Mouse (Mus musculus) erythroid progenitor cell, adult 5-6 weeks (primary cell): ENCODE measurements around the gene Lypd6. TPM values are rescaled to one million over a fixed set of nuclear protein-coding genes. Genes with fewer than 3 reads are reported as not detected.

Experiments used
- ATAC-seq: replicated peaks from 2 replicates; pipeline ENCODE4 v1.8.0; 2016; ENCODE audit warnings: moderate number of reproducible peaks, mild to moderate bottlenecking, moderate TSS enrichment, inconsistent platforms; ENCODE audit not compliant: poor library complexity, low FRiP score, severe bottlenecking
- total RNA-seq, 2 experiments: library from RNA; stranded (forward) in 1 of 2; stranded (reverse) in 1 of 2; fragments of 150-400 nt in 1 of 2; fragments of 186-747, 209-891 nt in 1 of 2; gene quantifications; 2 replicates each; pipeline versions ENCODE4 v1.2.3 to v1.2.4; 2015 to 2017; ENCODE audit warnings: low replicate concordance in 2 of 2

Gene Lypd6
- total RNA-seq, 2 experiments from 2014 or later = not detected

DNA sequence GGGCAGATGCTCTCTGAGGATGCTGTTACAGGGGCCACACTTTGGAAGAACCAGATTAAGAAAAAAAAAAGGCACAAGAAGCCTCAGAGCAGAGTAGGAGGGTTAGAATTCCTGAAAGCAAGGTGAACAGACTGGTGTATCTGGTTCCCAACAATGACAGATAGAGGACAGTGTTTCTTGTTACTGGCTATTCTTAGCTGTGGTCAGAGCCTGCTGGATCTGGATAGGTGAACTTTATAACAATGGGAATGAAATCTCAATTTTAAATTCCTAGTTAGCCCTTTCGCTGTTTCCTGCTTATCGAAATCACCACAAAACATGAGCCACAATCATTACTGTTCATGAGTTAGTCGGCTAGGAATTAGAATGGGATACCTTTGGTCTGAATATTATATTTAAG lies 93.8 kb downstream of the Lypd6 start:
- ATAC-seq = no peak

GRCm38 (mm10) chr2:50163608-50164007 lies 97.4 kb downstream of the Lypd6 start:
- no peak for ATAC-seq

- no peak for ATAC-seq
Observed at GRCm38 (mm10) chr2:50165277-50165676, 99.0 kb downstream of the Lypd6 start.

- no peak for ATAC-seq
Observed at GRCm38 (mm10) chr2:50166082-50166481, 99.9 kb downstream of the Lypd6 start.

- no peak for ATAC-seq
Observed at GRCm38 (mm10) chr2:50173730-50174528, 107.7 kb downstream of the Lypd6 start.

- no peak for ATAC-seq
Observed at GRCm38 (mm10) chr2:50175709-50176108, 109.5 kb downstream of the Lypd6 start.

DNA sequence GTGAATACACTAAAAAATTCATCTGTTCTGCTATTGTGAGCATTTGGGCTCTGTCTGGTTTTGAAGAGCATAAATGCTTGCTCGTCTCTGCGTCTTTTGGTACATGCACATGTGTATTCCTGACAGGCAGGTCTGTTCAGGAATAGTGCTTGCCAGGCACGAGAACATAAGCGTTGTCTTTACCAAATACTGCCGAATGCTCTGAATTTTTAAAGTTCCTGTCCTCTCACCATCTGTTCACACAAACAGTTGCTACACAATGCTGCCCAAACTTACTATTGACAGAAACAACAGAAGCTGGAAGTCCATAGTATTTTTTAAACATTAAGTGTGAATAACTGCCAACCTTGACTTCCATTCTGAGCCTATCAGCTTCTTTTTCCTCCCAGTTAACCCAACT lies 112.9 kb downstream of the Lypd6 start:
- no peak for ATAC-seq

DNA sequence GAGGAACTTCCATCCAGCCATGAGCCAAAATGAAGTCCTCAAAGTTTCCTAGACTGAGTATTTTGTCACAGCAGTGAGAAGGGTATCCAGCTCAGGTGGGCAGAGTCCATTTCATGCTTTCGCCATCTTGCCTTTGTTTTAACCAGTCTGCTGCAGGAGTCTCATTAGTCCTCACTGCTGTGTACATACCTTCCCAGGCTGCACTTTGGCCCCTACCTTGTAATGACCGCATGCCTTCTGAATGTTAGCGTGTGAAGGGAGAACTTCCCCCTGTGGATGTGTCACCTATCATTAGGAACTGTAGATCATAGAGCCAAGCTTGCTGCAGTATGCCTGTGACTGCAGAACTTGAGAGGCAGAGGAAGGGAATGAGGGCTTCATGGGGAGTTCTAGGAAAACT lies 114.2 kb downstream of the Lypd6 start:
- ATAC-seq = no peak

GRCm38 (mm10) chr2:50181332-50181731 lies 115.1 kb downstream of the Lypd6 start:
- ATAC-seq = no peak

GRCm38 (mm10) chr2:50186711-50187405 lies 120.6 kb downstream of the Lypd6 start:
- no peak for ATAC-seq

GRCm38 (mm10) chr2:50188856-50189255 lies 122.6 kb downstream of the Lypd6 start:
- no peak for ATAC-seq

GRCm38 (mm10) chr2:50196681-50197080 lies 130.5 kb downstream of the Lypd6 start:
- no peak for ATAC-seq

DNA sequence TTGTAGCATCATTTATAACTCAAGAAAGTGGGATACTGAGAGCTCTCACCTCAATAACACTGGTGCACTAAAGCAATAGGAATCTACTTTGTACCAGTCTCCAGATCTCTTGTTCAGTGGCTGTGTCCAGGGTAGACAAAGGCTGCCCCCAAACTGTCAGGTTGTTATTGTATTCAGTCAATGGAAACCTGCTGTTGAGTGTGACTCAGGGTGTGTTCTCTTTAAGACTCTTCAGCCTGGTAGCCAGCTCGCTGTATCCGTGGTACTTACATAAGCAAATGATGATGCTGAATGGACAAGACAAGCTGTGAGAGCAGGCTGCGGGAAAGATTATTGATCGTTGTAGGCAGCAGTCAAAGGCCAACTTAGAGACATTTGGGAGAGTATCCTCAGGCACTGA lies 131.6 kb downstream of the Lypd6 start:
- ATAC-seq = no peak

GRCm38 (mm10) chr2:50200541-50200940 lies 134.3 kb downstream of the Lypd6 start:
- no peak for ATAC-seq

DNA sequence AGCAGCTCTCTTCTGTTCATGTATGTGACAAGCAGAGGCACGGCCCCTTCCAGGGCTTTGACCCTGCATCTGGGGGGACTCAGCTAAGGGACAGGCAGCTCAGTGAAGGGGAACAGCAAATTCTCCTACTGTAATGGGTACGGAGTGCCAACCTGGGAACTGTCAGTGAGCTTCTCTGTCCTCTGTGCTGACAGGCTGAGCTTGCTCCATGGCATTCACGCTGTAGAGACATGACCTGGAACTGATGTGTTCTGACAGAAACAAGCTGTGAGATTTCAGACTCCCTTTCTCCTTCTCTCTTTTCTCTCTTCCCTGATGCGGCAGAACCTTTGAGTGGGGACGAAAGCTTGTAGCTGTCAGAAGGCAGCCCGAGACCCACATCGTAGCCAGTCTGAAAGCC lies 154.3 kb downstream of the Lypd6 start:
- no peak for ATAC-seq

DNA sequence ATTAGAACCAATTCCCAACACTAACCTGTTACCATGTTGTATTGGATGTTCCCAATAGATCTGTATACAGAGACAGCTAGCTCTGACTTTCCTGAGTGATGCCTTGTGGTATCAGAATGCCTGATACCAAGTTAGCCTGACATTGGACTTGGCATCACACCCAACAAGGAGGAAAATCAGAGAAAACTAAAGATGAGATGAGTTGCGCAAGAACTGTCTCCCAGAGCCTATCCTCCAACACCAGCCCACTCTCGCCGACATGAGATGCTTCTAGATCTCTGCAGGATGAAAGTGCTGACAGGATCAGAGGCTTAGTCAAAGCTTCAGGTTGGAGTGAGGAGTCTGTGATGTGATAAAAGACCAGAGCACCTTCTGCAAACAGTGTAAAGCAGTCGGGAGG lies 158.8 kb downstream of the Lypd6 start:
- no peak for ATAC-seq

GRCm38 (mm10) chr2:50233491-50233890 lies 167.3 kb downstream of the Lypd6 start:
- no peak for ATAC-seq
